Mouse (Mus musculus) limb, embryonic 14.5 days (tissue): ENCODE data around the gene Cfi. TPM values are rescaled to one million over a fixed set of nuclear protein-coding genes. Genes with fewer than 3 reads are reported as not detected.

Source experiments
- ATAC-seq: fragments of 200-750 bp; cut with Nextera tagmentation; 2 replicates; pipeline ENCODE4 v1.8.0; 2017; ENCODE audit warnings: low read depth, moderate number of reproducible peaks, moderate TSS enrichment; ENCODE audit not compliant: low FRiP score
- DNase-seq: peaks from one replicate; pipeline ENCODE4 v3.0.0-alpha.2; 2015; ENCODE audit warnings: low spot score
- H3K27ac ChIP-seq: fragments of 300-500 bp; sonication (generic); replicated peaks from 2 replicates; pipeline ENCODE4 v1.5.1; 2014; ENCODE audit warnings: low read depth, mild to moderate bottlenecking, low read length, moderate library complexity, mixed read lengths
- H3K27me3 ChIP-seq: fragments of 300-500 bp; sonication (generic); 2 replicates; pipeline ENCODE4 v1.6.1; 2014; ENCODE audit warnings: low read length, mixed read lengths; ENCODE audit not compliant: control insufficient read depth, insufficient read depth
- H3K36me3 ChIP-seq: fragments of 300-500 bp; sonication (generic); 2 replicates; pipeline ENCODE4 v1.6.1; 2014; ENCODE audit warnings: mild to moderate bottlenecking, low read length, moderate library complexity, mixed read lengths; ENCODE audit not compliant: control insufficient read depth, insufficient read depth
- H3K4me1 ChIP-seq: fragments of 300-500 bp; sonication (generic); 2 replicates; pipeline ENCODE4 v1.6.1; 2014; ENCODE audit warnings: antibody characterized with exemption, low read length, mixed read lengths; ENCODE audit not compliant: control insufficient read depth, insufficient read depth
- H3K4me2 ChIP-seq: fragments of 300-500 bp; sonication (generic); replicated peaks from 2 replicates; pipeline ENCODE4 v1.6.1; 2014; ENCODE audit warnings: low read depth, mild to moderate bottlenecking, low read length, moderate library complexity; ENCODE audit not compliant: severe bottlenecking
- H3K4me3 ChIP-seq: fragments of 300-500 bp; sonication (generic); replicated peaks from 2 replicates; pipeline ENCODE4 v1.5.1; 2014; ENCODE audit warnings: low read length
- H3K9ac ChIP-seq: fragments of 300-500 bp; sonication (generic); 2 replicates; pipeline ENCODE4 v1.6.1; 2014; ENCODE audit warnings: mild to moderate bottlenecking, low read depth, low read length, moderate library complexity; ENCODE audit not compliant: severe bottlenecking
- H3K9me3 ChIP-seq: fragments of 300-500 bp; sonication (generic); 2 replicates; pipeline ENCODE4 v1.6.1; 2016; ENCODE audit warnings: low read length; ENCODE audit not compliant: control insufficient read depth
- POLR2A ChIP-seq: fragments of 200-500 bp; IDR thresholded peaks from 2 replicates; pipeline ENCODE4 v1.8.0; 2012; ENCODE audit warnings: inconsistent platforms, mild to moderate bottlenecking, moderate library complexity, borderline replicate concordance; ENCODE audit not compliant: insufficient read depth, insufficient read length; ENCODE audit errors: extremely low read depth
- WGBS: fragments of 180-500 bp; shearing (Covaris S2); extraction: QIAGEN DNeasy Blood & Tissue Kit; methylation state at CpG from one replicate; pipeline ENCODE4 v1.1.7; 2014; 5-methylcytosine and 5-hydroxymethylcytosine counted together
- polyA plus RNA-seq, 2 experiments: library from polyadenylated mRNA; depleted of rRNA in 1 of 2; stranded (reverse) in 1 of 2; unstranded in 1 of 2; fragments of >200 nt; fragmentation: Nextera tagmentation in 1 of 2; extraction: Ambion mirVana in 1 of 2; gene quantifications; 2 replicates each; pipeline versions ENCODE4 v1.2.1 to v1.2.3; 2012 to 2014

Cfi gene
- polyA plus RNA-seq (2012; rRNA removed) = 0.20 and 0.35 TPM in 2 replicates
- 0.23 TPM in 1 of 2 replicates, not detected in the other for polyA plus RNA-seq (2014; fragmentation: Nextera tagmentation; extraction: Ambion mirVana)

GRCm38 (mm10) chr3:129835388-129835934, at the start of gene Cfi:
TSS of gene Cfi (plus strand) at chr3:129835884.
- Histone ChIP-seq H3K27ac (no peak within 1 kb of the TSS), H3K4me2 (no peak within 1 kb of the TSS; the same call in 1 of the 2 replicates), H3K4me1 (no peaks in the 10 kb centered on the region), H3K27me3 (no peaks in the 10 kb centered on the region), H3K9ac (no peak within 1 kb of the TSS), H3K36me3 (no peaks in the 10 kb centered on the region), H3K9me3 (no peaks in the 10 kb centered on the region), H3K4me3 (no peak within 1 kb of the TSS)
- WGBS = 76% methylated on average over 6 of the region's 6 CpGs
- TF ChIP-seq POLR2A = no peak
- no peak for DNase-seq
- no peak for ATAC-seq

GRCm38 (mm10) chr3:129793801-129794200, 41.9 kb upstream of the Cfi start:
- H3K27ac ChIP-seq = no peak overlapping the region
- no peaks in the 10 kb centered on the region for H3K4me1 ChIP-seq
- no peak for ATAC-seq

GRCm38 (mm10) chr3:129797341-129797740, 38.3 kb upstream of the Cfi start:
- no peak for ATAC-seq
- Histone ChIP-seq H3K36me3 (no peaks in the 10 kb centered on the region), H3K4me2 (no peak overlapping the region), H3K9me3 (no peaks in the 10 kb centered on the region), H3K4me3 (no peak overlapping the region), H3K27ac (no peak overlapping the region), H3K9ac (no peak overlapping the region), H3K27me3 (no peaks in the 10 kb centered on the region), H3K4me1 (no peaks in the 10 kb centered on the region)
- 75% methylated on average over 5 of the region's 5 CpGs for WGBS
- no peak for DNase-seq
- TF ChIP-seq POLR2A = no peak

More at GRCm38 (mm10) chr3:129793801-129794200, 41.9 kb upstream of the Cfi start:
- Histone ChIP-seq H3K9me3 (no peaks in the 10 kb centered on the region), H3K36me3 (no peaks in the 10 kb centered on the region), H3K4me3 (no peak overlapping the region), H3K9ac (no peak overlapping the region), H3K4me2 (no peak overlapping the region), H3K27me3 (no peaks in the 10 kb centered on the region)
- no peak for TF ChIP-seq POLR2A
- WGBS = 86% methylated on average over 5 of the region's 5 CpGs
- no peak for DNase-seq

GRCm38 (mm10) chr3:129798551-129798950, 37.1 kb upstream of the Cfi start:
- Histone ChIP-seq H3K27me3 (no peaks in the 10 kb centered on the region), H3K4me1 (no peaks in the 10 kb centered on the region), H3K27ac (no peak overlapping the region), H3K9me3 (no peaks in the 10 kb centered on the region), H3K4me3 (no peak overlapping the region), H3K36me3 (no peaks in the 10 kb centered on the region), H3K4me2 (no peak overlapping the region), H3K9ac (no peak overlapping the region)
- ATAC-seq (no peak), DNase-seq (no peak)
- 65% methylated on average over 11 of the region's 11 CpGs for WGBS
- TF ChIP-seq POLR2A = no peak

- TF ChIP-seq POLR2A = no peak
- DNase-seq = no peak
- no peak overlapping the region for H3K9ac ChIP-seq
These were observed 36.7 kb upstream of the Cfi start for GRCm38 (mm10) chr3:129799011-129799410.

More at GRCm38 (mm10) chr3:129799011-129799410, 36.7 kb upstream of the Cfi start:
- Histone ChIP-seq H3K27ac (no peak overlapping the region), H3K36me3 (no peaks in the 10 kb centered on the region), H3K4me3 (no peak overlapping the region), H3K9me3 (no peaks in the 10 kb centered on the region), H3K4me2 (no peak overlapping the region), H3K27me3 (no peaks in the 10 kb centered on the region), H3K4me1 (no peaks in the 10 kb centered on the region)
- WGBS = 57% methylated on average over 2 of the region's 2 CpGs
- no peak for ATAC-seq
